Mouse (Mus musculus) cerebellum, postnatal 14 days (tissue): Measurements from ENCODE around the gene Phf1.
"Not testable (repeated sequence)": the region's sequence is repeated elsewhere in the genome, so short reads cannot be mapped to it uniquely, and the experiment has no call there.

Source experiments
- DNase-seq, 2 experiments: peaks; one replicate each; pipeline ENCODE4 v3.0.0; 2021; ENCODE audit warnings: mixed read lengths in 2 of 2

Gene Phf1

GRCm38 (mm10) chr17:26951406-26951805 lies 18.6 kb downstream of the Phf1 start:
- peak; percentile 62 to 81 for DNase-seq

GRCm38 (mm10) chr17:26951952-26952877 lies 19.4 kb downstream of the Phf1 start:
- DNase-seq: peak in 1 of 2 experiments; percentile 16

GRCm38 (mm10) chr17:26953201-26953600 lies 20.3 kb downstream of the Phf1 start:
- no peak for DNase-seq

GRCm38 (mm10) chr17:26953726-26954125 lies 20.9 kb downstream of the Phf1 start:
- no peak for DNase-seq

- no peak for DNase-seq
These were observed 23.5 kb downstream of the Phf1 start for GRCm38 (mm10) chr17:26956309-26956708.

GRCm38 (mm10) chr17:26956895-26957294 lies 24.0 kb downstream of the Phf1 start:
- no peak for DNase-seq

GRCm38 (mm10) chr17:26957872-26958271 lies 25.0 kb downstream of the Phf1 start:
- DNase-seq: peak in 1 of 2 experiments; percentile 16

- no peak for DNase-seq
These were observed 26.0 kb downstream of the Phf1 start for GRCm38 (mm10) chr17:26958880-26959279.

- no peak for DNase-seq
These were observed 27.0 kb downstream of the Phf1 start for GRCm38 (mm10) chr17:26959815-26960214.

- peak in 1 of 2 experiments; percentile 44 for DNase-seq
These were observed 28.9 kb downstream of the Phf1 start for GRCm38 (mm10) chr17:26961572-26962240.

- no peak for DNase-seq
These were observed 34.1 kb downstream of the Phf1 start for GRCm38 (mm10) chr17:26966993-26967392.

- peak in 1 of 2 experiments; percentile 9 for DNase-seq
These were observed 34.6 kb downstream of the Phf1 start for GRCm38 (mm10) chr17:26967477-26967876.

GRCm38 (mm10) chr17:26968200-26968611 lies 35.4 kb downstream of the Phf1 start:
- DNase-seq: peak in 1 of 2 experiments; percentile 8

- no peak for DNase-seq
These were observed 36.4 kb downstream of the Phf1 start for GRCm38 (mm10) chr17:26969257-26969656.

GRCm38 (mm10) chr17:26970221-26970620 lies 37.4 kb downstream of the Phf1 start:
- DNase-seq: no peak

- DNase-seq: peak in 1 of 2 experiments; percentile 24
These were observed 38.5 kb downstream of the Phf1 start for GRCm38 (mm10) chr17:26971247-26971905.

GRCm38 (mm10) chr17:26972107-26972506 lies 39.3 kb downstream of the Phf1 start:
- DNase-seq: peak in 1 of 2 experiments; percentile 9

GRCm38 (mm10) chr17:26972703-26973574 lies 40.1 kb downstream of the Phf1 start, which contains the start of gene Zbtb9:
TSS of gene Zbtb9 (plus strand) at chr17:26973167.
- DNase-seq: peak; percentile 96 to 97

GRCm38 (mm10) chr17:26974547-26974946 lies 41.7 kb downstream of the Phf1 start:
- no peak for DNase-seq

GRCm38 (mm10) chr17:26975415-26975814 lies 42.6 kb downstream of the Phf1 start:
- DNase-seq: no peak

- DNase-seq: not testable (repeated sequence)
These were observed 44.5 kb downstream of the Phf1 start for GRCm38 (mm10) chr17:26977354-26977753.

GRCm38 (mm10) chr17:26979426-26979825 lies 46.6 kb downstream of the Phf1 start:
- no peak for DNase-seq
